Mouse (Mus musculus): ENCODE measurements around the gene Dalrd3. TPM values are rescaled to one million over a fixed set of nuclear protein-coding genes. Genes with fewer than 3 reads are reported as not detected.
A peak's percentile ranks its signal among the peaks of the same experiment; 100 is the strongest.

The Dalrd3 gene
- total RNA-seq, 2 experiments from 2014 or later: 61.1 to 72.7 TPM

Small RNA genes lying within 50 kb of the gene (microRNA-seq; reads per million reads assigned to microRNA genes)
- gene Gm24083 (not detected), gene Mir191 (not detected), gene Mir425 (1,316 reads per million, percentile 80 among the genes with 10 or more reads in this experiment)

Other genes starting within 250 kb of the Dalrd3 start
- gene Gpx1, start 231.0 kb upstream of the Dalrd3 start, total RNA-seq (2021): 100 to 1,000 TPM; 538 to 748 TPM
- 100 to 1,000 TPM; 110 to 120 TPM for gene Usp4, start 222.0 kb upstream of the Dalrd3 start, total RNA-seq (2021)
- 1 to 10 TPM in 1 of 2 experiments, under 1 TPM in 1; 0.93 to 1.3 TPM for gene 1700102P08Rik, start 177.1 kb upstream of the Dalrd3 start, total RNA-seq (2021)
- gene Ccdc36, start 141.4 kb upstream of the Dalrd3 start, total RNA-seq (2021): not detected
- gene BC048562, start 133.4 kb upstream of the Dalrd3 start, total RNA-seq (2021): not detected
- gene Ccdc71, start 109.4 kb upstream of the Dalrd3 start, total RNA-seq (2021): 10 to 100 TPM; 37.1 to 48.1 TPM
- 10 to 100 TPM; 20.1 to 21.5 TPM for gene Klhdc8b, start 108.3 kb upstream of the Dalrd3 start, total RNA-seq (2021)
- gene Lamb2, start 90.2 kb upstream of the Dalrd3 start, total RNA-seq (2021): 100 to 1,000 TPM; 117 to 133 TPM
- gene Usp19, start 79.3 kb upstream of the Dalrd3 start, total RNA-seq (2021): 100 to 1,000 TPM; 204 to 213 TPM
- gene Qars, start 62.2 kb upstream of the Dalrd3 start, total RNA-seq (2021): 100 to 1,000 TPM; 191 to 194 TPM
- 100 to 1,000 TPM; 106 to 125 TPM for gene Qrich1, start 53.1 kb upstream of the Dalrd3 start, total RNA-seq (2021)
- 100 to 1,000 TPM in 1 of 2 experiments, 10 to 100 TPM in 1; 76.8 to 118 TPM for gene Impdh2, start 9.6 kb upstream of the Dalrd3 start, total RNA-seq (2021)
- 10 to 100 TPM; 63.6 to 75.4 TPM for gene Ndufaf3, start 2.5 kb upstream of the Dalrd3 start, total RNA-seq (2021)
- 100 to 1,000 TPM; 119 to 121 TPM for gene Wdr6, start 8.9 kb downstream of the Dalrd3 start, total RNA-seq (2021)
- gene P4htm, start 27.8 kb downstream of the Dalrd3 start, total RNA-seq (2021): 1 to 10 TPM; 5.6 to 6.3 TPM
- 10 to 100 TPM; 62.2 to 65.6 TPM for gene Arih2, start 79.5 kb downstream of the Dalrd3 start, total RNA-seq (2021)
- gene Slc25a20, start 92.2 kb downstream of the Dalrd3 start, total RNA-seq (2021): 100 to 1,000 TPM; 112 to 140 TPM
- 10 to 100 TPM; 28.9 to 34.9 TPM for gene Prkar2a, start 119.4 kb downstream of the Dalrd3 start, total RNA-seq (2021)
- gene Ip6k2, start 213.9 kb downstream of the Dalrd3 start, total RNA-seq (2021): 10 to 100 TPM; 77.3 to 99.4 TPM
- gene Nckipsd, start 238.5 kb downstream of the Dalrd3 start, total RNA-seq (2021): 10 to 100 TPM in 1 of 2 experiments, 1 to 10 TPM in 1; 9.8 to 12.5 TPM

Measured in adrenal gland, postnatal 36 days (tissue).